Comparison of ENCODE assay signal across 20 mouse cellular contexts in genomic region chr4:151842591-151842990, GRCm38 (mm10). TPM values are rescaled to one million over a fixed set of nuclear protein-coding genes. Genes with fewer than 3 reads are reported as not detected.
A peak's percentile ranks its signal among the peaks of the same experiment; 100 is the strongest.
DNase-seq lines count a peak whose midpoint lies in the region; ATAC-seq and TF ChIP-seq lines count a peak whose summit lies in the region.
"Had no signal": no experiment of that assay in that cellular context is flagged by ENCODE, and none has a peak within 500 bp of the region (broad histone marks: within the 10 kb centered on the region; RNA-seq: fewer than 3 reads in every experiment).

No protein-coding gene starts in this region.

- no peak overlapping the region for H3K27ac ChIP-seq in lung, postnatal 0 days (ENCODE audit: low read length)
- H3K27ac ChIP-seq: embryonic facial prominence, embryonic 12.5 days; forebrain, embryonic 15.5 days; heart, embryonic 10.5 days; hindbrain, embryonic 12.5 days had no signal

- no peaks in the 10 kb centered on the region for H3K36me3 ChIP-seq in lung, postnatal 0 days (ENCODE audit: insufficient read depth, low read length)
- H3K36me3 ChIP-seq: embryonic facial prominence, embryonic 12.5 days; forebrain, embryonic 15.5 days; heart, embryonic 10.5 days; hindbrain, embryonic 12.5 days had no signal

- TF ChIP-seq CTCF in lung, postnatal 0 days (IDR thresholded peaks at IDR 0.05), result no peak

- 57% methylated on average over 2 of the region's 2 CpGs for WGBS in lung, postnatal 0 days

- no peak for TF ChIP-seq EP300 in lung, postnatal 0 days (IDR thresholded peaks at IDR 0.05)

- H3K9me3 ChIP-seq in lung, postnatal 0 days (ENCODE audit: low read length), result no peaks in the 10 kb centered on the region
- H3K9me3 ChIP-seq: embryonic facial prominence, embryonic 12.5 days; forebrain, embryonic 15.5 days; heart, embryonic 10.5 days; hindbrain, embryonic 12.5 days had no signal

- no peak overlapping the region for H3K4me3 ChIP-seq in lung, postnatal 0 days (ENCODE audit: low read depth, low read length)
- H3K4me3 ChIP-seq: embryonic facial prominence, embryonic 12.5 days; forebrain, embryonic 15.5 days; heart, embryonic 10.5 days; hindbrain, embryonic 12.5 days had no signal

- DNase-seq in lung, postnatal 0 days (ENCODE audit: low spot score), result peak; percentile 42
- no peak for DNase-seq in lung, adult 18-20 months
- peak; percentile 41 for DNase-seq in NIH3T3 (ENCODE audit: low read depth)
- no peak for DNase-seq in testis, postnatal 14 days (ENCODE audit: low spot score)
- no peak for DNase-seq in thymus, postnatal 10 days (ENCODE audit: low spot score in 2 of 2)
- DNase-seq in ovary, postnatal 14 days (ENCODE audit: low spot score), result no peak
- DNase-seq: adrenal gland, postnatal 14 days; cerebellum, adult 18-20 months; cerebellum, adult 9-11 months; gastrocnemius, postnatal 36 days; heart, adult 18-20 months; heart, postnatal 10 days; heart, postnatal 4 days had no signal

- ATAC-seq in lung, postnatal 0 days, result peak; percentile 67
- peak; percentile 65 for ATAC-seq in granulocyte monocyte progenitor cell, adult 5-6 weeks (replicated peaks; ENCODE audit: poor library complexity, severe bottlenecking)
- ATAC-seq in monocyte, adult 5-6 weeks (replicated peaks; ENCODE audit: insufficient number of reproducible peaks, low FRiP score, low TSS enrichment, poor library complexity, severe bottlenecking), result 0 out of 2 replicates have a peak, but pooled peaks have one; percentile 24
- ATAC-seq: activated CD4-positive, CD25-positive, alpha-beta regulatory T cell, adult 4 months; forebrain, embryonic 15.5 days had no signal

- no peaks in the 10 kb centered on the region for H3K4me1 ChIP-seq in lung, postnatal 0 days (ENCODE audit: insufficient read depth, low read depth, low read length)

- H3K27me3 ChIP-seq in lung, postnatal 0 days (replicated peaks; ENCODE audit: insufficient read depth, low read length), result no peaks in the 10 kb centered on the region
- H3K27me3 ChIP-seq: embryonic facial prominence, embryonic 12.5 days; forebrain, embryonic 15.5 days; hindbrain, embryonic 12.5 days had no signal

- no peak overlapping the region for H3K9ac ChIP-seq in lung, postnatal 0 days (replicated peaks; ENCODE audit: low read depth)
- H3K9ac ChIP-seq: embryonic facial prominence, embryonic 12.5 days; forebrain, embryonic 15.5 days; hindbrain, embryonic 12.5 days had no signal

- no peak overlapping the region for H3K4me2 ChIP-seq in lung, postnatal 0 days (replicated peaks; ENCODE audit: low read depth, low read length)
- H3K4me2 ChIP-seq: embryonic facial prominence, embryonic 12.5 days; forebrain, embryonic 15.5 days; hindbrain, embryonic 12.5 days had no signal

RNA-seq across cellular contexts. Expression of gene Camta1, which starts 19.1 kb away (rescaled TPM):
- polyA plus RNA-seq in lung, postnatal 0 days (2015; fragmentation: Nextera tagmentation; extraction: Ambion mirVana), result 79.1 and 86.4 TPM in 2 replicates
- total RNA-seq in granulocyte monocyte progenitor cell, adult 5-6 weeks (2014; fragmentation: Nextera tagmentation), result 35.5 and 75.7 TPM in 2 replicates
- 18.5 and 31.9 TPM in 2 replicates for total RNA-seq in granulocyte monocyte progenitor cell, adult 5-6 weeks (2017)
- 8.8 to 43.8 TPM (median 22.1 TPM) in 3 replicates for total RNA-seq in monocyte, adult 5-6 weeks (2017)

Comparison
In these comparisons a context has a peak if more than half of its experiments do, and no peak if none do; other contexts are left out.
1. DNase-seq: peak in lung, postnatal 0 days (single experiment) and NIH3T3 (single experiment); none in lung, adult 18-20 months (0 of 2), testis, postnatal 14 days (single experiment), thymus, postnatal 10 days (0 of 2) and ovary, postnatal 14 days (single experiment).
2. Peak in every context shown above with its lines, with median percentiles within 50 percentile points of each other: ATAC-seq.